Mouse (Mus musculus): ENCODE measurements around the gene Ep400. TPM values are rescaled to one million over a fixed set of nuclear protein-coding genes. Genes with fewer than 3 reads are reported as not detected.

Ep400 gene
- polyA plus RNA-seq, 1 experiment from 2014 or later = 30.4 TPM

DNA sequence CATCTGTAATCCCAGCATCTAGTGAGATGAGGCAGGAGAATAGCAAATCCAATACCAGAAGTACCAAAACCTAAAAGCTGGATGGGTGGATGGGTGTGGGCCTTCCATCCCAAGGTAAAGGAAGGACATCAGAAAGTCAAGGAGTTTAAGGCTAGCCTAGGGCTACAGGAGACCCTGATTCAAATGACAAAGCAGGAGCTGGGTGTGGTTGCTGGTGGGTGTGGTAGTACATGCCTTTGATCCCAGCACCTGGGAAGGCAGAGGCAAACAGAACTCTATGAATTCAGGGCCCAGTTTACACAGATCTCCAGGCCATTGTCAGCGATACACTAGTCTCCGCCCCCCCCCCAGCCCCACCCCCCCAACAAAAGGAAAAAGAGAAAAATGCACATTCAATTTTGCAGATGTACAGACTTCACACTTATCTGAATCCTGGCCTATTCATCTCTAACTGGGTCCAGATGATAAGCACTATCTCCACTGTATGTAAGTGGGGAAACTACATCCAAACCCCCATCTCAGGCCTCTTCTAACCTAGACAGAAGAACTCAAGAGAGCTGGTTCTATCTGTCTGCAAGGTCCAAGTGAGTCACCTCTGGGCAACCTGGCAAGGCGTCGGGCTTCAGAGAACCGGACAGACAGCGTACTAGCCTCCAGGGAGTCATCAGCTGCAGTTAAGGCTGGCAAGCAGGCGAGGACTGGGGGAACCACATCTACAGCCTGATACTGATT is 33.7 kb upstream of the Ep400 start:
- WGBS (ENCODE audit: insufficient replicate concordance) = 89% methylated on average over 7 of the region's 7 CpGs
- Histone ChIP-seq H3K9ac (ENCODE audit: low read depth, low read length) (no peak overlapping the region), H3K4me3 (ENCODE audit: low read depth, low read length) (no peak overlapping the region), H3K9me3 (replicated peaks; ENCODE audit: control insufficient read depth, low read length) (no peaks in the 10 kb centered on the region), H3K36me3 (ENCODE audit: control insufficient read depth, insufficient read depth, low read length) (peaks cover 1% of the 10 kb centered on the region; the same call in 1 of the 2 replicates), H3K4me1 (ENCODE audit: control insufficient read depth, insufficient read depth, low read length) (peaks cover 25% of the 10 kb centered on the region), H3K4me2 (no peak overlapping the region), H3K27ac (ENCODE audit: low read depth, low read length) (no peak overlapping the region), H3K27me3 (ENCODE audit: control insufficient read depth, insufficient read depth, low read length) (no peaks in the 10 kb centered on the region)
- no peak for ATAC-seq (replicated peaks; ENCODE audit: insufficient number of reproducible peaks, low FRiP score, low TSS enrichment)

DNA sequence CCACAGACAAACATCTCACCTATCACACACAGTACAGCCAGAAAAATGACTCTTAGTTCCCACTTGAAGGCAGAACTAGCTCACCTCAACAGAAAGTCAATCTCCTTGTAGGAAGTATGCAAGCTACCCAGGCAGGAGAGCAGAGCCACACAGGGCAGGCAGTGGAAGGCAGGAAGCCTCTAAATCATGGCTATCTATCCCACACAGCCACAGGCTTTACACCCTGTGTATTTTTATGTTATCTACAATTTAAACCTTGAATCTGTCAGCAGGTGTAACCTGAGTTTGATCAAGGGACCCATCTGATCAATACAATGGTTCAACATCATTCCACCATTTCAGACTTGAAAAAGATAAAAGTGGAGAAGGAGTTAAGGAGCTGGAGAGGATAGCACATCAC is 32.3 kb upstream of the Ep400 start:
- H3K27ac ChIP-seq (ENCODE audit: low read depth, low read length) = no peak overlapping the region
- H3K36me3 ChIP-seq (ENCODE audit: control insufficient read depth, insufficient read depth, low read length) = peaks cover 9% of the 10 kb centered on the region
- no peak overlapping the region for H3K4me3 ChIP-seq (ENCODE audit: low read depth, low read length)
- H3K4me2 ChIP-seq = no peak overlapping the region
- no peak overlapping the region for H3K9ac ChIP-seq (ENCODE audit: low read depth, low read length)
- no peaks in the 10 kb centered on the region for H3K9me3 ChIP-seq (replicated peaks; ENCODE audit: control insufficient read depth, low read length)
- no peaks in the 10 kb centered on the region for H3K27me3 ChIP-seq (ENCODE audit: control insufficient read depth, insufficient read depth, low read length)
- H3K4me1 ChIP-seq (ENCODE audit: control insufficient read depth, insufficient read depth, low read length) = peaks cover 12% of the 10 kb centered on the region
- no peak for ATAC-seq (replicated peaks; ENCODE audit: insufficient number of reproducible peaks, low FRiP score, low TSS enrichment)

- Histone ChIP-seq H3K36me3 (ENCODE audit: control insufficient read depth, insufficient read depth, low read length) (peaks cover 12% of the 10 kb centered on the region), H3K9me3 (replicated peaks; ENCODE audit: control insufficient read depth, low read length) (no peaks in the 10 kb centered on the region), H3K9ac (ENCODE audit: low read depth, low read length) (no peak overlapping the region), H3K4me1 (ENCODE audit: control insufficient read depth, insufficient read depth, low read length) (peaks cover 7% of the 10 kb centered on the region; the same call in 1 of the 2 replicates), H3K4me3 (ENCODE audit: low read depth, low read length) (no peak overlapping the region), H3K27me3 (ENCODE audit: control insufficient read depth, insufficient read depth, low read length) (no peaks in the 10 kb centered on the region), H3K4me2 (no peak overlapping the region), H3K27ac (ENCODE audit: low read depth, low read length) (no peak overlapping the region)
- WGBS (ENCODE audit: insufficient replicate concordance) = 78% methylated on average over 4 of the region's 4 CpGs
- no peak for ATAC-seq (replicated peaks; ENCODE audit: insufficient number of reproducible peaks, low FRiP score, low TSS enrichment)
Measured at GRCm38 (mm10) chr5:110802186-110802585, 31.7 kb upstream of the Ep400 start.

DNA sequence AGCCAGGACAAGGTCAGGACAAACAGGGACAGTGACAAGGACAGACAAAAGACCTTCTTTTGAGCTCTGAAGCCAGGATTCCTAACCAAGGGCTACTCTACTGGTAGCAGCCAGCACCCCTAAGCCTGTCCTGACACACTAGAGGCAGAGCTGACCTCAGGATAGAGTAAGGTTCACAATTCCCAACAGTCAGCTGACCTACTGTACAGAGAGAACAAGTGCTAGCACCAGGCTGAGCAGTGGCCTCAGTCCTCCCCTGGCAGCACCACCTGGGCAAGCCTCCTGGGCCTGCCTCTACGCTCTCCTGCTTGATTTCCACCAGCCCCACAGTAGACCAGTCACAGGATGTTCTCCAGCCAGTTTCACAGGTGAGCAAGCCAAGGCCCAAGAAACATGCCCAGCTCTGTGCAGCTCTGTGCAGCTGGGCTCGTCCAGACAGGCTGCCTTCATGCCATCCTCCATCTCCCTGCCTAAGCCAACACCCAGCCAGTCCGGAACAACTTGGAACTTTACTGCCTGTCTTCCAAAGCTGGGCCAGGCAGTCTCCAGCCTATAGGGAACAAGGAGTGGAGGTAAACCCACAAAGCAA is 30.6 kb upstream of the Ep400 start:
- no peak overlapping the region for H3K9ac ChIP-seq (ENCODE audit: low read depth, low read length)
- WGBS (ENCODE audit: insufficient replicate concordance) = 84% methylated on average over 3 of the region's 3 CpGs
- peaks cover 18% of the 10 kb centered on the region for H3K36me3 ChIP-seq (ENCODE audit: control insufficient read depth, insufficient read depth, low read length)

GRCm38 (mm10) chr5:110797696-110798095 is 27.2 kb upstream of the Ep400 start:
- Histone ChIP-seq H3K9ac (ENCODE audit: low read depth, low read length) (no peak overlapping the region), H3K4me2 (no peak overlapping the region), H3K4me3 (ENCODE audit: low read depth, low read length) (no peak overlapping the region), H3K27ac (ENCODE audit: low read depth, low read length) (no peak overlapping the region), H3K9me3 (replicated peaks; ENCODE audit: control insufficient read depth, low read length) (no peaks in the 10 kb centered on the region), H3K4me1 (ENCODE audit: control insufficient read depth, insufficient read depth, low read length) (no peaks in the 10 kb centered on the region), H3K36me3 (ENCODE audit: control insufficient read depth, insufficient read depth, low read length) (peaks cover 46% of the 10 kb centered on the region), H3K27me3 (ENCODE audit: control insufficient read depth, insufficient read depth, low read length) (no peaks in the 10 kb centered on the region)
- WGBS (ENCODE audit: insufficient replicate concordance) = 68% methylated on average over 4 of the region's 4 CpGs
- no peak for ATAC-seq (replicated peaks; ENCODE audit: insufficient number of reproducible peaks, low FRiP score, low TSS enrichment)

More for the DNA sequence above, 30.6 kb upstream of the Ep400 start:
- Histone ChIP-seq H3K4me3 (ENCODE audit: low read depth, low read length) (no peak overlapping the region), H3K4me1 (ENCODE audit: control insufficient read depth, insufficient read depth, low read length) (0 out of 2 replicates have a peak, but pooled peaks cover 3% of the 10 kb centered on the region), H3K4me2 (no peak overlapping the region), H3K27ac (ENCODE audit: low read depth, low read length) (no peak overlapping the region), H3K27me3 (ENCODE audit: control insufficient read depth, insufficient read depth, low read length) (no peaks in the 10 kb centered on the region), H3K9me3 (replicated peaks; ENCODE audit: control insufficient read depth, low read length) (no peaks in the 10 kb centered on the region)
- no peak for ATAC-seq (replicated peaks; ENCODE audit: insufficient number of reproducible peaks, low FRiP score, low TSS enrichment)

DNA sequence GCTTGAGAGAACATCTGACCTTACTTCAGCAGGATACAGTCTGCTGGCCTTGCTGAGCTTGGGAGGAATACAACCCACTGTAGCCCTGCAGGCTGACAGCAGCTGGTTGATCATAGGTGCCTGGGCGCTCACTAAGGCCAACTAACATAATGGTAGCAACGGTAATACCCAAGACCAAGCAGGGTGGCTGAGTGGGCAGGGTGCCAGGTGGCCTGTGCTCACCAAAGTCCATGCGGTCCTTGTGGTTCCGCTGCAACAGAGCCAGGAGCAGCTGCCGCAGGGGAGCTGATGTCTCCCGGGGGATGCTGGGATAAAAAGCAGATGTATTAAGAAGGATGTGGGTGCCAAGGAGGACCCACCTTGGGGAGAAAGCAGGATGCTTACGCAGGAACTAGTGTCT is 23.8 kb upstream of the Ep400 start:
- 94% methylated on average over 7 of the region's 7 CpGs for WGBS (ENCODE audit: insufficient replicate concordance)
- Histone ChIP-seq H3K27ac (ENCODE audit: low read depth, low read length) (no peak overlapping the region), H3K4me3 (ENCODE audit: low read depth, low read length) (no peak overlapping the region), H3K27me3 (ENCODE audit: control insufficient read depth, insufficient read depth, low read length) (no peaks in the 10 kb centered on the region), H3K4me1 (ENCODE audit: control insufficient read depth, insufficient read depth, low read length) (no peaks in the 10 kb centered on the region), H3K4me2 (no peak overlapping the region), H3K9ac (ENCODE audit: low read depth, low read length) (no peak overlapping the region), H3K9me3 (replicated peaks; ENCODE audit: control insufficient read depth, low read length) (no peaks in the 10 kb centered on the region), H3K36me3 (ENCODE audit: control insufficient read depth, insufficient read depth, low read length) (peaks cover 72% of the 10 kb centered on the region)
- no peak for ATAC-seq (replicated peaks; ENCODE audit: insufficient number of reproducible peaks, low FRiP score, low TSS enrichment)

DNA sequence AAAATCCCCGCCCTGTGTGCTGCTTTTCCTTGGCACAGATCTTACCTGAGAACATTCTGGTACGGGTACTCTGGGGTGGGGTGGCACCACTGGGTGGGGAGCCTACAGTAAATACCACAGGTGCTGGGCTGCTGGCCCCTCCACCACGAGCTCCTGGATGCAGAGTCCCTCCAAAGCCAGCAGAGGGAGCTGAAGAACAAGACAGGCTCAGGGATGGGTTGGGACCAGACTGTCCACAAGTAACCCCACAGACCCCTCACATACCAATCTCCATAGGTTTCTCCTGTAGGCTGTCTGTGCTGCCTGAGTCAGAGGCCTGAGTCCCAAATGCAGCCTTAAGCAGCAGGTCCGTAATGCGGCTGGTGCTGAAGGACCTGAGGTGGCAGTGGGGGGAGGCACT is 18.2 kb upstream of the Ep400 start:
- H3K4me3 ChIP-seq (ENCODE audit: low read depth, low read length) = no peak overlapping the region
- ATAC-seq (replicated peaks; ENCODE audit: insufficient number of reproducible peaks, low FRiP score, low TSS enrichment) = 0 out of 2 replicates have a peak, but pooled peaks have one; percentile 32
- no peak overlapping the region for H3K9ac ChIP-seq (ENCODE audit: low read depth, low read length)
- peaks cover 57% of the 10 kb centered on the region for H3K36me3 ChIP-seq (ENCODE audit: control insufficient read depth, insufficient read depth, low read length)
- no peaks in the 10 kb centered on the region for H3K27me3 ChIP-seq (ENCODE audit: control insufficient read depth, insufficient read depth, low read length)
- H3K9me3 ChIP-seq (replicated peaks; ENCODE audit: control insufficient read depth, low read length) = no peaks in the 10 kb centered on the region
- H3K27ac ChIP-seq (ENCODE audit: low read depth, low read length) = no peak overlapping the region
- WGBS (ENCODE audit: insufficient replicate concordance) = 61% methylated on average over 5 of the region's 5 CpGs
- H3K4me1 ChIP-seq (ENCODE audit: control insufficient read depth, insufficient read depth, low read length) = no peaks in the 10 kb centered on the region
- H3K4me2 ChIP-seq = no peak overlapping the region

DNA sequence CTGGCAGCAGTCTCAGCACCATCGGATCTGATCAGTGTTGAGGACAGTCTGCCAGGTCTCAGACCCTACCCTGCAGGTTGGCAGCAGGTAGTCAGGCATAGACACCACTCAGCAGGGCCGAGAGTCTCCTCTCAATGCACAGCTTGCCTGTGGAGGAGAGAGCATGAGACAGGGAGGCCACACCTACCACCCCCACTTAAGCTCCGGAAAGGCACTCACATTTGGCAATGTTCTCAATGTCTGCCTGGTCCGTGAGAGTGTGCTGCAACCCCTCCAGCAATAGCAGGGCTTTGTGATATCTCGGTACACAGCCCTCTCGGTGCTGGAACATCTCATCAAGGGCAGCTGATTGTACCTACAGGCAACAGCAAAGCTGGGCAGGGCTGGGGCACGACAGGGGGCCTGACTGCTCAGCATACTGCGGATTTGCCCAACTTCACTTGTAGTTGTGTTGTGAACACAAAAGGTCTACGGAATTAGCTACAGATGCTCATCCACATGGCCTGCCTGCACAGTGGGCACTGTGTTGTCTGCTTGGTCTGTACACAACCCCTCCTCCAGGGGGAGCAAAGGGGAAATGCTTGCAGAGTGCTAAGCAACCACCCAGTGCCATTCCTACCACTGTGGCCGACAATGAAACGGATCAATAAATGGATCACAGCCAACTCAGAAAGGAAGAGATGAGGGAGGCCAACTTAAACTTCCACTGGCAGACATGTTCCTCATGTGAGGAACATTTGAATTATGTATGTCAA is 15.7 kb upstream of the Ep400 start:
- no peak overlapping the region for H3K9ac ChIP-seq (ENCODE audit: low read depth, low read length)
- H3K4me1 ChIP-seq (ENCODE audit: control insufficient read depth, insufficient read depth, low read length) = no peaks in the 10 kb centered on the region
- H3K27me3 ChIP-seq (ENCODE audit: control insufficient read depth, insufficient read depth, low read length) = no peaks in the 10 kb centered on the region
- peaks cover 38% of the 10 kb centered on the region for H3K36me3 ChIP-seq (ENCODE audit: control insufficient read depth, insufficient read depth, low read length)
- no peak overlapping the region for H3K4me3 ChIP-seq (ENCODE audit: low read depth, low read length)
- no peak overlapping the region for H3K4me2 ChIP-seq
- H3K9me3 ChIP-seq (replicated peaks; ENCODE audit: control insufficient read depth, low read length) = no peaks in the 10 kb centered on the region
- H3K27ac ChIP-seq (ENCODE audit: low read depth, low read length) = no peak overlapping the region
- WGBS (ENCODE audit: insufficient replicate concordance) = 88% methylated on average over 11 of the region's 11 CpGs
- no peak for ATAC-seq (replicated peaks; ENCODE audit: insufficient number of reproducible peaks, low FRiP score, low TSS enrichment)
